Mouse (Mus musculus) stomach, postnatal 0 days (tissue): ENCODE measurements at regions not wholly inside any gene's neighbourhood (a gene's known extent, or its start where the extent isn't known, plus 50 kb on each side); places are given as distances from the start of the nearest gene placed in this dataset.

ENCODE experiments used
- CTCF ChIP-seq: IDR thresholded peaks from 2 replicates; pipeline ENCODE4 v1.5.1; 2016; ENCODE audit warnings: antibody characterized with exemption, low read depth, mild to moderate bottlenecking, moderate library complexity
- EP300 ChIP-seq: optimal IDR thresholded peaks from 2 replicates; pipeline ENCODE3; 2016; ENCODE audit warnings: antibody characterized with exemption

GRCm38 (mm10) chr8:31638417-31638816 lies 1790.1 kb upstream of the 5930422O12Rik start:
- TF ChIP-seq CTCF, result no peak
- TF ChIP-seq EP300, result no peak
